7 mouse cellular contexts compared by ENCODE assay signal in the genomic region with DNA sequence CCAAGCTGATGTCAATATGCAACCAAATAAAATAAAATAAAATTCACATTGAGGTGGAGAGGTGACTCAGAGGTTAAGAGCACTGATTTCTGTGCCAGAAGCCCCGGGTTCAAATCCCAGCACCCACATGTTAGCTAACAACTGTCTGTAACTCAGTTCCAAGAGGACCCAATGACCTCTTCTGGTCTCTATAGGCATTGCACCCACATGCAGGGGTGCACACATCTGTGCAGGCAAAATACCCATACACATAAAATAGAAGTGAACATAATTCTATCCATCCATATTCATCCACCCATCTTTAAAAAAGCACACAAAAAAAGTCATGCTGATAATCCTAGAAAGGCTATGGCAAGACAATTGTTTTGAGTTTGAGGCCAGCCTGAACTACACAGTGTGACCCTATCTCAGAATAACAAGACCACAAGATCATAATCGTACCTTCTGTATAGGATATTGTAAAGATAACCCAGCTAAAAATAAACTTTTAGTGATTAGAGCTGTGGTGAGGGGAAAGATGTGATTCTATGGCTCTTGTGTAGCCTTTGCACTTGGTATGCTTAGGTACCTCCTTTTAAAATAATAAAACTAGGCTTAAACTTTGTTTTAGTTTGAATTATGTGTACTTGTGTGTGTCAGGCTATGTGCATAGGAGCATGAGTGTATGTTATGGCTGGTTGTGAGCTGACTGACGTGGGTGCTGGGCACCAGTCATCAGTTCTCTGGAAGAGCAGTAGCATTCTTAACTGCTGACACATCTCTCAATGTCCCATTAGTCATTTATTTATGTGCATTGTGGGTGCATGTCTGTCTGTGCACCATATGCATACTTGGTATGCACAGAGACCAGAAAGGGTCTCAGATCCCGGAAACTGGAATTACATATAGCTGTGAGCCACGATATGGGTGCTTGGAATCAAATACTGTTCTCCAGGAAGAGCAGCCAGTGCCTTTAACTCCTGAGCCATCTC. TPM values are rescaled to one million over a fixed set of nuclear protein-coding genes. Genes with fewer than 3 reads are reported as not detected.
A peak's percentile ranks its signal among the peaks of the same experiment; 100 is the strongest.
DNase-seq lines count a peak whose midpoint lies in the region; ATAC-seq and TF ChIP-seq lines count a peak whose summit lies in the region.

No protein-coding gene starts in this region.

- peak overlapping the region; percentile 26; the same call in 1 of the 2 replicates for H3K9ac ChIP-seq in liver, embryonic 11.5 days (ENCODE audit: low read depth, low read length)
- no peak overlapping the region for H3K9ac ChIP-seq in hindbrain, embryonic 16.5 days (ENCODE audit: low read depth, low read length)

- H3K9me3 ChIP-seq in liver, embryonic 11.5 days (ENCODE audit: control insufficient read depth, low read length) = no peaks in the 10 kb centered on the region
- no peaks in the 10 kb centered on the region for H3K9me3 ChIP-seq in hindbrain, embryonic 16.5 days (ENCODE audit: control insufficient read depth, low read length)

- WGBS in liver, embryonic 11.5 days = 69% methylated on average over 5 of the region's 5 CpGs
- WGBS in hindbrain, embryonic 16.5 days = 84% methylated on average over 5 of the region's 5 CpGs

- no peaks in the 10 kb centered on the region for H3K27me3 ChIP-seq in liver, embryonic 11.5 days (replicated peaks; ENCODE audit: control insufficient read depth, insufficient read depth, low read length)
- no peaks in the 10 kb centered on the region for H3K27me3 ChIP-seq in hindbrain, embryonic 16.5 days (replicated peaks; ENCODE audit: control insufficient read depth, insufficient read depth, low read length)
- no peaks in the 10 kb centered on the region for H3K27me3 ChIP-seq in myocyte (ENCODE audit: control insufficient read depth, insufficient read depth, insufficient read length)

- no peaks in the 10 kb centered on the region for H3K36me3 ChIP-seq in liver, embryonic 11.5 days (ENCODE audit: control insufficient read depth, insufficient read depth, low read length)
- H3K36me3 ChIP-seq in hindbrain, embryonic 16.5 days (ENCODE audit: control insufficient read depth, insufficient read depth, low read length) = 0 out of 2 replicates have a peak, but pooled peaks cover 4% of the 10 kb centered on the region
- H3K36me3 ChIP-seq in myocyte (ENCODE audit: control insufficient read depth, insufficient read depth) = peaks cover 7% of the 10 kb centered on the region

- H3K79me2 ChIP-seq in myocyte (ENCODE audit: control insufficient read depth, insufficient read depth) = peaks cover 17% of the 10 kb centered on the region

- no peak for TF ChIP-seq POLR2A in myocyte (IDR thresholded peaks at IDR 0.05; ENCODE audit: insufficient read length, low read depth)

- H3K4me3 ChIP-seq in liver, embryonic 11.5 days (ENCODE audit: low read depth, low read length) = peak overlapping the region; percentile 39; the same call in 1 of the 2 replicates
- no peak overlapping the region for H3K4me3 ChIP-seq in brown adipose tissue, adult 24 weeks (ENCODE audit: insufficient read depth, low read depth, low read length)
- H3K4me3 ChIP-seq in hindbrain, embryonic 16.5 days (ENCODE audit: low read length) = no peak overlapping the region
- H3K4me3 ChIP-seq in myocyte = peak overlapping the region; percentile 14

- DNase-seq in liver, embryonic 11.5 days (ENCODE audit: low spot score) = no peak
- DNase-seq in liver = no peak
- DNase-seq in left cerebral cortex, adult 9 months (ENCODE audit: low spot score in 2 of 2) = no peak
- no peak for DNase-seq in yolk sac, embryonic 10.5 days (ENCODE audit: low spot score)

- peaks cover 12% of the 10 kb centered on the region for H3K4me1 ChIP-seq in liver, embryonic 11.5 days (replicated peaks; ENCODE audit: control insufficient read depth, insufficient read depth, low read length)
- peaks cover 2% of the 10 kb centered on the region; the same call in 1 of the 2 replicates for H3K4me1 ChIP-seq in brown adipose tissue, adult 24 weeks (ENCODE audit: control insufficient read depth, insufficient read depth, insufficient read length, low read length)
- peaks cover 11% of the 10 kb centered on the region for H3K4me1 ChIP-seq in hindbrain, embryonic 16.5 days (ENCODE audit: control insufficient read depth, insufficient read depth, low read depth, low read length)

- no peak overlapping the region for H3K27ac ChIP-seq in liver, embryonic 11.5 days (ENCODE audit: low read depth, low read length)
- H3K27ac ChIP-seq in brown adipose tissue, adult 24 weeks (replicated peaks; ENCODE audit: low read depth, low read length) = 0 out of 2 replicates have a peak overlapping the region, but pooled peaks have one; percentile 12
- H3K27ac ChIP-seq in hindbrain, embryonic 16.5 days (ENCODE audit: low read depth, low read length) = no peak overlapping the region

- no peak overlapping the region for H3ac ChIP-seq in myocyte (ENCODE audit: control insufficient read depth, insufficient read length)

- H3K4me2 ChIP-seq in liver, embryonic 11.5 days = peak overlapping the region; percentile 77
- H3K4me2 ChIP-seq in hindbrain, embryonic 16.5 days (ENCODE audit: low read length) = peak overlapping the region; percentile 61; the same call in 1 of the 2 replicates
- H3K4me2 ChIP-seq in myocyte (ENCODE audit: low read depth) = peak overlapping the region; percentile 98

- no peak for ATAC-seq in liver, embryonic 11.5 days (replicated peaks; ENCODE audit: low FRiP score)
- no peak for ATAC-seq in hindbrain, embryonic 16.5 days

TF ChIP-seq in myocyte, 11 proteins besides CTCF, POLR2A, EP300 and RAD21:
- no peak for TF ChIP-seq CEBPB (IDR thresholded peaks at IDR 0.05; ENCODE audit: insufficient read depth, poor library complexity, severe bottlenecking)

RNA-seq across cellular contexts. Expression of a gene that starts 3.1 kb away (rescaled TPM):
- 137 and 141 TPM in 2 replicates for polyA plus RNA-seq in liver, embryonic 11.5 days (2014; fragmentation: Nextera tagmentation; extraction: Ambion mirVana)
- polyA plus RNA-seq in brown adipose tissue, adult 24 weeks (2012; ENCODE audit: insufficient read depth, insufficient read length, missing spikeins) = 22.4 and 28.2 TPM in 2 replicates
- polyA plus RNA-seq in hindbrain, embryonic 16.5 days (2015; fragmentation: Nextera tagmentation; extraction: Ambion mirVana) = 64.9 and 70.3 TPM in 2 replicates
- 112 TPM for polyA plus RNA-seq in myocyte (2012; fragmentation: generic; extraction: Trizol)

RNA-seq across cellular contexts. Expression of a gene that starts 38.8 kb away (rescaled TPM):
- not detected in 2 replicates for polyA plus RNA-seq in liver, embryonic 11.5 days (2014; fragmentation: Nextera tagmentation; extraction: Ambion mirVana)
- polyA plus RNA-seq in brown adipose tissue, adult 24 weeks (2012; ENCODE audit: insufficient read depth, insufficient read length, missing spikeins) = not detected in 2 replicates
- polyA plus RNA-seq in hindbrain, embryonic 16.5 days (2015; fragmentation: Nextera tagmentation; extraction: Ambion mirVana) = 4.8 and 12.2 TPM in 2 replicates
- not detected for polyA plus RNA-seq in myocyte (2012; fragmentation: generic; extraction: Trizol)

Comparison
In these comparisons a context has a peak if more than half of its experiments do, and no peak if none do; other contexts are left out.
1. H3K4me3 ChIP-seq: peak in liver, embryonic 11.5 days (single experiment) and myocyte (single experiment); none in brown adipose tissue, adult 24 weeks (single experiment) and hindbrain, embryonic 16.5 days (single experiment).
2. Peak in every context shown above with its lines, with median percentiles within 50 percentile points of each other: H3K4me2 ChIP-seq.